Mouse (Mus musculus) G1E (cell line): Measurements from ENCODE around the gene Slc6a5. TPM values are rescaled to one million over a fixed set of nuclear protein-coding genes. Genes with fewer than 3 reads are reported as not detected.

Source experiments
- ATAC-seq: 2 replicates; pipeline ENCODE4 v1.8.0; 2016; ENCODE audit warnings: mild to moderate bottlenecking; ENCODE audit not compliant: insufficient number of reproducible peaks, poor library complexity, low FRiP score, severe bottlenecking; ENCODE audit errors: extremely low read depth
- DNase-seq: peaks from one replicate; pipeline ENCODE4 v3.0.0; 2012; ENCODE audit warnings: low spot score
- H3K27me3 ChIP-seq: 2 replicates; pipeline ENCODE4 v1.6.1; 2012; ENCODE audit warnings: mild to moderate bottlenecking, low read length, inconsistent platforms; ENCODE audit not compliant: insufficient read depth
- H3K36me3 ChIP-seq: replicated peaks from 2 replicates; pipeline ENCODE3; 2012; ENCODE audit warnings: mild to moderate bottlenecking, inconsistent platforms
- H3K4me1 ChIP-seq: 2 replicates; pipeline ENCODE4 v1.6.1; 2012; ENCODE audit warnings: low read depth, low read length, inconsistent platforms, mixed read lengths; ENCODE audit not compliant: insufficient read depth
- H3K4me3 ChIP-seq: 2 replicates; pipeline ENCODE4 v1.5.1; 2012; ENCODE audit warnings: low read depth, mild to moderate bottlenecking, inconsistent platforms, low read length, moderate library complexity, mixed read lengths
- H3K9me3 ChIP-seq: replicated peaks from 2 replicates; pipeline ENCODE4 v1.6.1; 2012; ENCODE audit warnings: inconsistent platforms
- CTCF ChIP-seq: IDR thresholded peaks from 2 replicates; pipeline ENCODE4 v1.5.1; 2012; ENCODE audit warnings: low read depth, low read length, inconsistent platforms, mixed read lengths
- GATA1 ChIP-seq: IDR thresholded peaks from 2 replicates; pipeline ENCODE4 v1.6.1; 2012; ENCODE audit warnings: borderline replicate concordance, low read length, inconsistent platforms, mixed read lengths
- GATA2 ChIP-seq: IDR thresholded peaks from 2 replicates; pipeline ENCODE4 v1.6.1; 2012; ENCODE audit warnings: low read depth, low read length, inconsistent platforms, borderline replicate concordance
- POLR2AphosphoS5 ChIP-seq: IDR thresholded peaks from 2 replicates; pipeline ENCODE4 v1.6.1; 2012; ENCODE audit warnings: low read depth, low read length, inconsistent platforms; ENCODE audit not compliant: insufficient replicate concordance
- TAL1 ChIP-seq: conservative IDR thresholded peaks from 2 replicates; pipeline ENCODE4 v1.6.1; 2012; ENCODE audit warnings: low read depth, low read length, inconsistent platforms, mixed read lengths
- polyA plus RNA-seq: library from polyadenylated mRNA; stranded (reverse); fragments of >175 nt; gene quantifications from 2 replicates; pipeline ENCODE4 v1.2.3, GENCODE M21; 2012
- total RNA-seq, 2 experiments: library from RNA; stranded (forward) in 1 of 2; stranded (reverse) in 1 of 2; fragments of 200-1000 nt in 1 of 2; fragments of >200 nt in 1 of 2; fragmentation: Nextera tagmentation in 1 of 2; gene quantifications; 2 replicates each; pipeline ENCODE4 v1.2.3; 2014 to 2017

Slc6a5 gene
- total and polyA plus RNA-seq, 3 experiments, result 0.11 TPM; not detected in 2

- Histone ChIP-seq H3K36me3 (no peaks in the 10 kb centered on the region), H3K4me3 (no peak overlapping the region), H3K4me1 (no peaks in the 10 kb centered on the region), H3K27me3 (peaks cover 5% of the 10 kb centered on the region; the same call in 1 of the 2 replicates), H3K9me3 (peaks cover 11% of the 10 kb centered on the region)
- no peak for DNase-seq
- no peak for ATAC-seq
- TF ChIP-seq TAL1 (no peak), GATA2 (no peak), GATA1 (no peak), CTCF (no peak), POLR2AphosphoS5 (no peak)
These were observed 1.4 kb downstream of the Slc6a5 start for GRCm38 (mm10) chr7:49911147-49911946.

- no peak for TF ChIP-seq CTCF
- TF ChIP-seq GATA2, result no peak
- TF ChIP-seq POLR2AphosphoS5, result no peak
- no peak for TF ChIP-seq TAL1
- TF ChIP-seq GATA1, result no peak
- Histone ChIP-seq H3K27me3 (peaks cover 9% of the 10 kb centered on the region; the same call in 1 of the 2 replicates), H3K9me3 (peaks cover 11% of the 10 kb centered on the region), H3K4me3 (no peak overlapping the region; the same call in 1 of the 2 replicates), H3K36me3 (no peaks in the 10 kb centered on the region), H3K4me1 (no peaks in the 10 kb centered on the region)
- DNase-seq (no peak), ATAC-seq (no peak)
These were observed 2.0 kb downstream of the Slc6a5 start for GRCm38 (mm10) chr7:49911947-49912262.

- Histone ChIP-seq H3K9me3 (peaks cover 9% of the 10 kb centered on the region), H3K4me1 (no peaks in the 10 kb centered on the region), H3K27me3 (peaks cover 9% of the 10 kb centered on the region; the same call in 1 of the 2 replicates), H3K36me3 (no peaks in the 10 kb centered on the region), H3K4me3 (no peak overlapping the region)
- no peak for TF ChIP-seq CTCF
- no peak for TF ChIP-seq GATA1
- no peak for TF ChIP-seq TAL1
- no peak for TF ChIP-seq GATA2
- TF ChIP-seq POLR2AphosphoS5, result no peak
- no peak for ATAC-seq
- no peak for DNase-seq
These were observed 3.2 kb downstream of the Slc6a5 start for GRCm38 (mm10) chr7:49913164-49913563.

- no peak overlapping the region for H3K4me3 ChIP-seq
- H3K4me1 ChIP-seq, result no peaks in the 10 kb centered on the region
- ATAC-seq (no peak), DNase-seq (no peak)
- H3K36me3 ChIP-seq, result no peaks in the 10 kb centered on the region
- H3K27me3 ChIP-seq, result peaks cover 9% of the 10 kb centered on the region; the same call in 1 of the 2 replicates
- TF ChIP-seq TAL1, result no peak
- TF ChIP-seq GATA2, result no peak
- TF ChIP-seq CTCF, result no peak
- no peak for TF ChIP-seq POLR2AphosphoS5
- TF ChIP-seq GATA1, result no peak
- peaks cover 8% of the 10 kb centered on the region for H3K9me3 ChIP-seq
These were observed 3.9 kb downstream of the Slc6a5 start for GRCm38 (mm10) chr7:49913728-49914328.

GRCm38 (mm10) chr7:49914946-49915345, 5.0 kb downstream of the Slc6a5 start:
- no peak for DNase-seq
- Histone ChIP-seq H3K36me3 (no peaks in the 10 kb centered on the region), H3K4me3 (no peak overlapping the region), H3K4me1 (no peaks in the 10 kb centered on the region), H3K9me3 (peaks cover 10% of the 10 kb centered on the region), H3K27me3 (peaks cover 9% of the 10 kb centered on the region; the same call in 1 of the 2 replicates)
- TF ChIP-seq TAL1 (no peak), GATA2 (no peak), GATA1 (no peak), CTCF (no peak), POLR2AphosphoS5 (no peak)
- ATAC-seq, result no peak

- no peak for TF ChIP-seq GATA2
- TF ChIP-seq POLR2AphosphoS5, result no peak
- no peak for TF ChIP-seq TAL1
- no peak for TF ChIP-seq CTCF
- TF ChIP-seq GATA1, result no peak
- H3K9me3 ChIP-seq, result peaks cover 10% of the 10 kb centered on the region
- H3K4me3 ChIP-seq, result no peak overlapping the region
- H3K4me1 ChIP-seq, result no peaks in the 10 kb centered on the region
- ATAC-seq (no peak), DNase-seq (no peak)
- peaks cover 9% of the 10 kb centered on the region; the same call in 1 of the 2 replicates for H3K27me3 ChIP-seq
- no peaks in the 10 kb centered on the region for H3K36me3 ChIP-seq
These were observed 5.5 kb downstream of the Slc6a5 start for GRCm38 (mm10) chr7:49915471-49915870.
